Mouse (Mus musculus) kidney, adult 2 months (tissue): ENCODE measurements around the gene Slc9a9.

Experiments used
- CTCF ChIP-seq: fragments of 200-500 bp; conservative IDR thresholded peaks from 2 replicates; pipeline ENCODE4 v1.5.1; 2011; ENCODE audit warnings: low read depth, mild to moderate bottlenecking, control low read depth, low read length, moderate library complexity, mixed read lengths; ENCODE audit not compliant: insufficient read depth, insufficient read length
- POLR2A ChIP-seq: fragments of 200-500 bp; IDR thresholded peaks from one replicate; pipeline ENCODE4 v1.6.1; 2011; ENCODE audit warnings: low read depth, low read length, control low read depth

GRCm38 (mm10) chr9:95178170-95178569, 508.5 kb downstream of the Slc9a9 start:
- TF ChIP-seq CTCF (no peak), POLR2A (no peak)
